Mouse (Mus musculus) lung, embryonic 14.5 days (tissue): ENCODE measurements around the gene Zfyve27. TPM values are rescaled to one million over a fixed set of nuclear protein-coding genes. Genes with fewer than 3 reads are reported as not detected.

Source experiments
- ATAC-seq: fragments of 200-750 bp; cut with Nextera tagmentation; 2 replicates; pipeline ENCODE4 v1.8.0; 2017; ENCODE audit warnings: mild to moderate bottlenecking, moderate TSS enrichment, moderate library complexity; ENCODE audit not compliant: insufficient read depth
- DNase-seq: peaks from one replicate; pipeline ENCODE4 v3.0.0-alpha.2; 2015
- H3K27ac ChIP-seq: fragments of 300-500 bp; sonication (generic); 2 replicates; pipeline ENCODE4 v1.5.1; 2014; ENCODE audit warnings: low read depth, mild to moderate bottlenecking, moderate library complexity
- H3K27me3 ChIP-seq: fragments of 300-500 bp; sonication (generic); 2 replicates; pipeline ENCODE4 v1.6.1; 2014; ENCODE audit warnings: low read length, control low read depth; ENCODE audit not compliant: insufficient read depth
- H3K36me3 ChIP-seq: fragments of 300-500 bp; sonication (generic); 2 replicates; pipeline ENCODE4 v1.6.1; 2014; ENCODE audit warnings: control low read depth; ENCODE audit not compliant: insufficient read depth
- H3K4me1 ChIP-seq: fragments of 300-500 bp; sonication (generic); 2 replicates; pipeline ENCODE4 v1.6.1; 2014; ENCODE audit warnings: antibody characterized with exemption, control low read depth; ENCODE audit not compliant: insufficient read depth
- H3K4me2 ChIP-seq: fragments of 300-500 bp; sonication (generic); 2 replicates; pipeline ENCODE4 v1.6.1; 2014; ENCODE audit warnings: mild to moderate bottlenecking
- H3K4me3 ChIP-seq: fragments of 300-500 bp; sonication (generic); 2 replicates; pipeline ENCODE4 v1.5.1; 2014; ENCODE audit warnings: low read depth, low read length
- H3K9ac ChIP-seq: fragments of 300-500 bp; sonication (generic); 2 replicates; pipeline ENCODE4 v1.6.1; 2014
- H3K9me3 ChIP-seq: fragments of 300-500 bp; sonication (generic); 2 replicates; pipeline ENCODE4 v1.6.1; 2016; ENCODE audit warnings: low read depth, low read length, control low read depth
- CTCF ChIP-seq: IDR thresholded peaks from 2 replicates; pipeline ENCODE4 v1.5.1; 2016; ENCODE audit warnings: antibody characterized with exemption, low read depth
- WGBS: fragments of 180-500 bp; shearing (Covaris S2); extraction: QIAGEN DNeasy Blood & Tissue Kit; methylation state at CpG from one replicate; pipeline ENCODE4 v1.1.7; 2014; 5-methylcytosine and 5-hydroxymethylcytosine counted together
- polyA plus RNA-seq: library from polyadenylated mRNA; unstranded; fragments of >200 nt; fragmentation: Nextera tagmentation; extraction: Ambion mirVana; gene quantifications from 2 replicates; pipeline ENCODE4 v1.2.1, GENCODE M21; 2014

Zfyve27 gene
- polyA plus RNA-seq, 1 experiment from 2014 or later, result 15.2 TPM

DNA sequence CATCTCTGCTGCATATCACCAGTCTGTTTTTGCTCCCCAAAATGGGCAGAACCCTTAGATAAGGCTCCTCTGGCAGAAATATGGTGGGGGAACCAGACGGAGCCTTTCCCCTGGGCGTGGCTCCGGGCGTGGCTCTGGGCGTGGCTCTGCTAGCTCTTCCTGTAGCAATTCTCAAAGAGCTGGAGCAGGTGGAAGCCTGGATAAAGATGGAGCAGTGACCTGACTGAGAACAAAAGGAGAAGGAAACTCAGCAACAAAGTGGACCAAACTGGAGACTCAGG lies 66.5 kb downstream of the Zfyve27 start:
- H3K9me3 ChIP-seq, result no peaks in the 10 kb centered on the region
- TF ChIP-seq CTCF, result no peak
- H3K4me3 ChIP-seq, result no peak overlapping the region
- DNase-seq (no peak), ATAC-seq (no peak)
- no peaks in the 10 kb centered on the region for H3K4me1 ChIP-seq
- H3K36me3 ChIP-seq, result no peaks in the 10 kb centered on the region
- no peak overlapping the region for H3K27ac ChIP-seq
- WGBS, result 62% methylated on average over 5 of the region's 5 CpGs
- H3K27me3 ChIP-seq, result no peaks in the 10 kb centered on the region
- no peak overlapping the region for H3K4me2 ChIP-seq
- H3K9ac ChIP-seq, result no peak overlapping the region

DNA sequence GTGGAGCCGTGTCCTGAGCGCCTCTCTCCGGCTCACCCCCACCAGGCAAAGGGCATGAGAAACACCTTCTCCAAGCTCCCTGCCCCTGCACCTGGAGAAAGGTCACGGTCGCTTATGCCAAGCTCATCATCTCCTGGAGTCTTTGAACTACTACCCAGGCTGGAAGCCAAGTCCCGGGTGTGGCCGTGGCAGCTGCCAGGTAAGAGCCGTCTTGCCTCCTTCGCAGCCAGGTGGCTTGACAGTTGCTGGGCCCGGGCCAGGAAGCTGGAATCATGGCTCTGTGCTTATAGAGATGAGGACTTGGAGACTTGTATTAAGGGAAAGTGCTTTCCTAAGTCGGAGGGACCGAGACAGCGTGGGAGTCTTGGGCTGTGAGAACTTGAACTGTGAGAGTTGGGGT lies 67.2 kb downstream of the Zfyve27 start:
- WGBS, result 78% methylated on average over 13 of the region's 13 CpGs
- no peak overlapping the region for H3K4me2 ChIP-seq
- no peak for TF ChIP-seq CTCF
- no peaks in the 10 kb centered on the region for H3K4me1 ChIP-seq
- no peaks in the 10 kb centered on the region for H3K9me3 ChIP-seq
- no peak overlapping the region for H3K27ac ChIP-seq
- no peak for ATAC-seq
- no peak for DNase-seq
- H3K27me3 ChIP-seq, result no peaks in the 10 kb centered on the region
- no peak overlapping the region for H3K4me3 ChIP-seq
- H3K36me3 ChIP-seq, result no peaks in the 10 kb centered on the region
- H3K9ac ChIP-seq, result no peak overlapping the region

DNA sequence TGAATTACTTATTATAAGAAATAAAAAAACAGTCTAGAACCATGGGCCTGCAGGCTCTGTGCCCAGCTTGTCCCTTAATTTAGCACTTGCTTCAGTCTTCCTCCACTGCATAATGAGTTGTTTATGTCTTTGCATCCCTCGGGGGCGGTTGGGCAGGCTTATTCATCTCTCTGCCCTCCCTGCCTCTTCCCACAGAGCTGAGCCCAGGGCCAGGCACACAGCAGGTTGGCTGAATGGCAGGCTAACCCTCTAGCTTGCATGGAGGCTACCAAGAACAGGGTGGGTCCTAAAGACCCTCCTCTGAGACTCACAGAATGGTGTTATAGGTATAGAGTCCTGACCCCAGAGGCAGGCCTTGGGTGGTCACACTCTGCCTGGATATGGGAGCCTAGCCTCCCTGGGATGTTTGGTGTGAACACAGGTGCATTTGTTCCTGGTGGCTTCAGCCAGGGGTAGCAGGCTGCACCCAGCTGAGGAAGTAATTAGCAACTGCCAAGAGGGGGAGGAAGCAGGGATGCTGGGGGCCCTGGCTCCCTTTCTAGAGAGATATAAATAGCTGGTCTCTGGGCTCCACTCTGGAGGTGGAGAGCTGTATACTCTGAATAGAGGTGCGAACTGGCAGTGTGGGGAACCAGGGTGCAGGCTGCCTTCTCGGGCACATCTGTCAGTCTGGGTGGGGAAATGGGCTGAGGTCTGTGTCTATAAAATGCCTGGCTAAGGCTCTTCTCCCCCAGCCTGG lies 74.0 kb downstream of the Zfyve27 start:
- no peak overlapping the region for H3K4me2 ChIP-seq
- H3K4me1 ChIP-seq, result no peaks in the 10 kb centered on the region
- no peak for DNase-seq
- no peaks in the 10 kb centered on the region for H3K9me3 ChIP-seq
- no peak overlapping the region for H3K4me3 ChIP-seq
- ATAC-seq, result no peak
- no peaks in the 10 kb centered on the region for H3K36me3 ChIP-seq
- no peak overlapping the region for H3K9ac ChIP-seq
- H3K27me3 ChIP-seq, result no peaks in the 10 kb centered on the region
- 23% methylated on average over 4 of the region's 4 CpGs for WGBS
- no peak for TF ChIP-seq CTCF
- H3K27ac ChIP-seq, result no peak overlapping the region

DNA sequence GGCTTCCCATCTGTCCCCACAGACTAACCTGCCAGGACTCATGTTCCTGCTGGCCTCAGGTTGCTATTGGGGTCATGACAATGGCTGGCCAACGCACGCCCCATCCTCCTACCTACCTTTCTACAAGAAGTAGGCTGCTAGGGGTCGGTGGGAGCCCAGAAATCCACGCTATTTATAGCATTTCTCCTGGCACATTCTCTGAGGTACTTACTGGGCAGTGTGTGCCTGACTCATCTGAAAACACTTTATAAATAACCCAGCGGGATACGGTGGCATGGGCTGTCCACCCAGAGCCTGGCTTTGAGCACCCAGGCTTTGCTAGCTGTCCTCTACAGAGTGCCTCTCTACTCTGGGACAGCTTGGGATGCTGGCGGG lies 74.6 kb downstream of the Zfyve27 start:
- DNase-seq (no peak), ATAC-seq (no peak)
- TF ChIP-seq CTCF, result no peak
- H3K9ac ChIP-seq, result no peak overlapping the region
- H3K36me3 ChIP-seq, result no peaks in the 10 kb centered on the region
- no peaks in the 10 kb centered on the region for H3K27me3 ChIP-seq
- no peak overlapping the region for H3K27ac ChIP-seq
- WGBS, result 59% methylated on average over 7 of the region's 7 CpGs
- no peaks in the 10 kb centered on the region for H3K9me3 ChIP-seq
- no peaks in the 10 kb centered on the region for H3K4me1 ChIP-seq
- no peak overlapping the region for H3K4me3 ChIP-seq
- no peak overlapping the region for H3K4me2 ChIP-seq

DNA sequence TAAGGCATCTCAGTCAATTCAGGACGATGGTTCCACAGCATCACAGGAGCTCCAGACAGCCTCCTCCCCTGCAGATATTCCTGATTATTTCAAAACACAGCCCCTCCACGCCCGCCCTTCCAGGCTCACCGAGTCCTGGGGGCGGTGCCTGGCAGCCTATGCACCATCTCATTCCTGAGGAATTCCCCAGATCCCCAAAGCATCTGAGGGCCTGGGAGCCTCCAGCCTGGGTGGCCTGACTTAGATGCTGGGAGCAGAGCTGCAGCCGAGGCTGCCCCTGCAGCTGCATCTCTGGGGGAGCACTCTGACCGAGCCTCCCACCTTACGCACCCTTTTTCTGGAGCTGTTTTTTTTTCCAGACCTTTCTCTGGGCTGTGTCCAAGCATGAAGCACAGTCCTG lies 77.1 kb downstream of the Zfyve27 start:
- Histone ChIP-seq H3K4me1 (no peaks in the 10 kb centered on the region), H3K9ac (no peak overlapping the region), H3K4me2 (no peak overlapping the region), H3K36me3 (no peaks in the 10 kb centered on the region), H3K27me3 (no peaks in the 10 kb centered on the region), H3K9me3 (no peaks in the 10 kb centered on the region), H3K27ac (no peak overlapping the region), H3K4me3 (no peak overlapping the region)
- DNase-seq (no peak), ATAC-seq (no peak)
- 39% methylated on average over 8 of the region's 8 CpGs for WGBS
- TF ChIP-seq CTCF, result no peak

DNA sequence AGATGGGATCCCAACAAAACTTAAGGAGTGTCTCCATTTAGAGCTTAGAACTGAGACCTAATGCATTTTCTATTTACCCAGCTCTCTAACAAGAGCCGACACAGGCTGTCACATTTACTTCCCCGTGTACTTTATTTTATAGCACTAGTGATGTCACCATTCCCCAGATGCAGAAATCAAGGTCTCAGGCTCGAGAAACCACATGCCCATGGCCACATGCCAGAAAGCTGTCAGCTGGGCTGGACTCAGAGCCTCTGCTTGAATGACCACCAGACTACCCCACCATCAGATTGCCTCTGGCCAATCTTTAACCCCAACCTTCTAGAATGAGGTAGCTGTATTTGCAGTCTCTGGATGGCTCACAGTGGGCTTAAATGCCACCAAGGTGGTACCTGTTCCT lies 79.7 kb downstream of the Zfyve27 start:
- WGBS, result 46% methylated on average over 3 of the region's 3 CpGs
- no peak for TF ChIP-seq CTCF

More for the DNA sequence above, 79.7 kb downstream of the Zfyve27 start:
- no peak overlapping the region for H3K27ac ChIP-seq
- no peaks in the 10 kb centered on the region for H3K27me3 ChIP-seq
- no peaks in the 10 kb centered on the region for H3K36me3 ChIP-seq
- no peaks in the 10 kb centered on the region for H3K9me3 ChIP-seq
- H3K4me3 ChIP-seq, result no peak overlapping the region
- no peaks in the 10 kb centered on the region for H3K4me1 ChIP-seq
- no peak overlapping the region for H3K4me2 ChIP-seq
- ATAC-seq, result no peak
- no peak overlapping the region for H3K9ac ChIP-seq
- no peak for DNase-seq

Other genes with a start within 250 kb of the Zfyve27 start
- gene Exosc1, start 230.5 kb upstream of the Zfyve27 start, polyA plus RNA-seq, result 84.5 and 93.0 TPM in 2 replicates
- 73.4 and 80.8 TPM in 2 replicates for gene Zdhhc16, start 230.5 kb upstream of the Zfyve27 start, polyA plus RNA-seq
- gene Mms19, start 182.8 kb upstream of the Zfyve27 start, polyA plus RNA-seq, result 35.6 and 41.7 TPM in 2 replicates
- 13.1 TPM in 2 replicates for gene Ubtd1, start 182.2 kb upstream of the Zfyve27 start, polyA plus RNA-seq
- 0.17 and 0.41 TPM in 2 replicates for gene Ankrd2, start 128.0 kb upstream of the Zfyve27 start, polyA plus RNA-seq
- gene Hoga1, start 118.3 kb upstream of the Zfyve27 start, polyA plus RNA-seq, result 1.2 and 1.6 TPM in 2 replicates
- gene 4933411K16Rik, start 111.7 kb upstream of the Zfyve27 start, polyA plus RNA-seq, result 0.18 TPM in 1 of 2 replicates, not detected in the other
- 24.8 and 25.0 TPM in 2 replicates for gene Morn4, start 77.6 kb upstream of the Zfyve27 start, polyA plus RNA-seq
- gene Pi4k2a, start 73.5 kb upstream of the Zfyve27 start, polyA plus RNA-seq, result 32.8 and 34.3 TPM in 2 replicates
- 44.3 and 51.6 TPM in 2 replicates for gene Avpi1, start 34.9 kb upstream of the Zfyve27 start, polyA plus RNA-seq
- 18.6 and 25.4 TPM in 2 replicates for gene Marveld1, start 16.6 kb upstream of the Zfyve27 start, polyA plus RNA-seq
- gene Sfrp5, start 38.3 kb downstream of the Zfyve27 start, polyA plus RNA-seq, result 0.28 and 1.0 TPM in 2 replicates
- 0.08 TPM in 1 of 2 replicates, not detected in the other for gene Golga7b, start 83.6 kb downstream of the Zfyve27 start, polyA plus RNA-seq